Mouse (Mus musculus) kidney, embryonic 16.5 days (tissue): ENCODE results near the gene Slk. TPM values are rescaled to one million over a fixed set of nuclear protein-coding genes. Genes with fewer than 3 reads are reported as not detected.

Source experiments
- ATAC-seq: fragments of 200-750 bp; cut with Nextera tagmentation; 2 replicates; pipeline ENCODE4 v1.8.0; 2017; ENCODE audit warnings: moderate TSS enrichment; ENCODE audit not compliant: low FRiP score, low TSS enrichment
- H3K27ac ChIP-seq: fragments of 300-500 bp; sonication (generic); 2 replicates; pipeline ENCODE4 v1.5.1; 2014; ENCODE audit warnings: low read length
- H3K27me3 ChIP-seq: fragments of 300-500 bp; sonication (generic); 2 replicates; pipeline ENCODE4 v1.6.1; 2014; ENCODE audit warnings: low read length, control low read depth, mixed read lengths; ENCODE audit not compliant: insufficient read depth
- H3K36me3 ChIP-seq: fragments of 300-500 bp; sonication (generic); 2 replicates; pipeline ENCODE4 v1.6.1; 2014; ENCODE audit warnings: low read length, control low read depth, mixed read lengths; ENCODE audit not compliant: insufficient read depth
- H3K4me1 ChIP-seq: fragments of 300-500 bp; sonication (generic); 2 replicates; pipeline ENCODE4 v1.6.1; 2014; ENCODE audit warnings: low read length, control low read depth, mixed read lengths; ENCODE audit not compliant: insufficient read depth
- H3K4me2 ChIP-seq: fragments of 300-500 bp; sonication (generic); replicated peaks from 2 replicates; pipeline ENCODE4 v1.6.1; 2014; ENCODE audit warnings: low read depth, low read length
- H3K4me3 ChIP-seq: fragments of 300-500 bp; sonication (generic); 2 replicates; pipeline ENCODE4 v1.5.1; 2014; ENCODE audit warnings: mild to moderate bottlenecking, low read length
- H3K9ac ChIP-seq: fragments of 300-500 bp; sonication (generic); replicated peaks from 2 replicates; pipeline ENCODE4 v1.6.1; 2014; ENCODE audit warnings: low read length
- H3K9me3 ChIP-seq: fragments of 300-500 bp; sonication (generic); 2 replicates; pipeline ENCODE4 v1.6.1; 2016; ENCODE audit warnings: low read length, control low read depth
- WGBS: fragments of 180-500 bp; shearing (Covaris S2); extraction: QIAGEN DNeasy Blood & Tissue Kit; methylation state at CpG from one replicate; pipeline ENCODE4 v1.1.7; 2014; 5-methylcytosine and 5-hydroxymethylcytosine counted together
- polyA plus RNA-seq: library from polyadenylated mRNA; unstranded; fragments of >200 nt; fragmentation: Nextera tagmentation; extraction: Ambion mirVana; gene quantifications from 2 replicates; pipeline ENCODE4 v1.2.1, GENCODE M21; 2015

Slk gene
- polyA plus RNA-seq, 1 experiment from 2014 or later = 11.1 TPM

DNA sequence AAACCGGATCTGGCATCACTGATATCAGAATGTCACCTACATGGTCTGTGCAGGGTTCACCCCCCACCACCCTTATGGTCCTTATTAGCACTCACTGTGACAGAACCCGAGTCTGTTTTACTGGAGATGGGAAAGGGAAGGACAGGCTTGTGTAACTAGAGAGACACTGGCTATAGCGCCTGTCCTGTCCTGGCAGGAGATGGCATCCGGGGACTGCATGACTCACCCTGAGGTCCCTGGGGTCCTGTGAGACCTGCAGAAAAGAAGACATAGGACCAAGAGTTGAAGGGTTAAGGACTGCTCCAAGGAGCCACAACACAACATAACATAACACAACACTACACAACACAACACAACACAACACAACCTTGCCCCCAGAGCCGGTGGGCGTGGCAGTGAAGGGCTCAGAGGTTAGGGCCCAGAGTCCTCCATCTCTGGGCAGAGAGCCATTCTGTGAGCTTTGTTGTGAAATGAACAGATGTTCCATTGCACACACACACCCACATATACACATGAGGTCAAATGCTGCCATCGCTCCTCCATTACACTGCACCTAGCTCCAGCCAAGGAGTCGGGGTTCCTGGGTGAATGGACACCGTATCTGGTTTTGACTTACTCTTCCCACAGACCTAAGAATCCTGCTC lies 80.4 kb downstream of the Slk start:
- no peaks in the 10 kb centered on the region for H3K36me3 ChIP-seq
- 79% methylated on average over 9 of the region's 9 CpGs for WGBS
- no peak overlapping the region for H3K27ac ChIP-seq
- peaks cover 8% of the 10 kb centered on the region; the same call in 1 of the 2 replicates for H3K4me1 ChIP-seq
- H3K9me3 ChIP-seq = no peaks in the 10 kb centered on the region
- H3K4me2 ChIP-seq = no peak overlapping the region
- H3K4me3 ChIP-seq = no peak overlapping the region
- no peak overlapping the region for H3K9ac ChIP-seq
- no peak for ATAC-seq
- H3K27me3 ChIP-seq = no peaks in the 10 kb centered on the region

DNA sequence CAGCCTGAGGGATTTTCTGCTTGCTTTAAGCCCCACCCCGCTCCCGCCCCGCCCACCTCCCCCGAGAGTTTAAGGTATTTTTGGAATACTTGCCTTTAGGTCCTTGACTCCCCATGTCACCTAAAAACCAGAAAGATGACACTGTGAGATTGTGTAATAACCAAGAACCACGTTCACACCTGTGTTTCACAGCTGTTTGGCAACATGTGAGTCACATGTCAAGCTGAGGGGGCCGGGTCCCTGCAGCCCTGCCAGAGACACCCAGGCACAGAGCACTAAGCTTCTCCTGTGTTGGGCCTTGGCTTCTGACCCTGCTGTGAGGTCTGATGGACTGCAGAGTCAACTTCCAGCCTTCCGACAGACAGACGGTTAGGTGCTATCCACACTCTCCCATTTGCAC lies 88.1 kb downstream of the Slk start:
- Histone ChIP-seq H3K4me2 (no peak overlapping the region), H3K4me3 (no peak overlapping the region), H3K27me3 (no peaks in the 10 kb centered on the region), H3K4me1 (no peaks in the 10 kb centered on the region), H3K36me3 (no peaks in the 10 kb centered on the region), H3K9me3 (no peaks in the 10 kb centered on the region), H3K9ac (no peak overlapping the region), H3K27ac (no peak overlapping the region)
- 58% methylated on average over 8 of the region's 8 CpGs for WGBS
- no peak for ATAC-seq

DNA sequence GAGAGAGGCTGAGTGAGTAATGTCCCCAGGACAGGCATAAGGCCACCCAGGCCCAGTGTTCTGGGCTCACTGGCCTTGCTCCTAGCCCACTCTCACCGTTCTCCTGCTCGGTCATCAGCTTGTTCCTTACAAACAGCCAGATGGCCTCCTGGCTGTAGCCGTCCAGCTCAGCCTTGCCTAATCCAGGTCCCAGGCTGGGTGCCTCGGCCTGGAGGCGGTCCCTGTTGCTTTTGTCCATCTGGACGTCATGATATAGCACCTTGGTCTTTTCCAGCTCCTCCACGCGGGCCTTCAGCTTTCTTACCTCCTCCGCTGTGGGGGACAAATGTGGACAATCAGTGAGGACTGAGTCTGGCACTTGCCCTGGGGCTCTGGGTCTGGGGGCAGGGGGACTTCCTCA lies 88.9 kb downstream of the Slk start:
- no peaks in the 10 kb centered on the region for H3K9me3 ChIP-seq
- no peaks in the 10 kb centered on the region for H3K4me1 ChIP-seq
- no peak for ATAC-seq
- no peak overlapping the region for H3K4me3 ChIP-seq
- H3K27me3 ChIP-seq = no peaks in the 10 kb centered on the region
- no peak overlapping the region for H3K27ac ChIP-seq
- H3K4me2 ChIP-seq = no peak overlapping the region
- no peak overlapping the region for H3K9ac ChIP-seq
- H3K36me3 ChIP-seq = no peaks in the 10 kb centered on the region
- WGBS = 46% methylated on average over 9 of the region's 9 CpGs

DNA sequence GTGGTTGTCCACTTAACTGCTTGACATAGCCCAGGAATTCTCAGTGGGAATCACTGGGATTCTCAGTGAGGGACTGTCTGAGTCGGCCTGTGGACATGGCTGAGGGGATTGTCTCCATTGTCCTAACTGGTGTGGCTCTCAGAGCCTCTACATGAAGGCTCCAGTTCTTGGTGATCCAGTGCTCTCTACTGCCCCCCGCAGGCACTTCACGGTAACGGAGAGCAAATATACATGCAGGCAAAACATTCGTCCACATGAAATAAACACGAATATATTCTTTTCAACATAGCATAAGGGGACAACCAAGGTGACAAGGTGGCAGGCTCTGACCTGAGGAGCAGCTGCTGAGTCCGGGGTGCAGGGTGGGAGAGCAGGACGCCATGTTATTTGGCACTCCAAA lies 94.9 kb downstream of the Slk start:
- no peak for ATAC-seq

DNA sequence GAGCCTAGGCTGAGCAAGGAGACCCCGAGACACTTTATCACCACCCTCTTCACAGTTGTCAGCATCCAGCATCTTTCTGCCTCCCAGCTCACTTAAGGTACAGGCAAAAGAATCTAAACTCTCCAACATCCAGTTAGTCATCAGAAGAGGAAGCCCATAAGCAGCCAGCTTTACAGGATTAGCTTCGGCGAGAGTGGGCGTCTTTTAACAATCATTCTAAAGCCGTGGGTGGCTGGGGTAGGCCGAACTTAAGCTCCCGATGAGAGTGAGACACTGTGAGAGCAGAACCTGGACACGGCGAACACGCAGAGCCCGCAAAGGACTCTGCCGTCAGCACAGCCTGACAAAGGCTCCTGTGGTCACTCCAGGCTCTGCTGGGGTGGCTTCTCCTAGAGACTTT lies 99.2 kb downstream of the Slk start:
- 85% methylated on average over 12 of the region's 12 CpGs for WGBS
- no peak for ATAC-seq
- Histone ChIP-seq H3K9ac (no peak overlapping the region), H3K9me3 (no peaks in the 10 kb centered on the region), H3K4me3 (no peak overlapping the region), H3K4me2 (no peak overlapping the region), H3K36me3 (no peaks in the 10 kb centered on the region), H3K27ac (no peak overlapping the region), H3K4me1 (no peaks in the 10 kb centered on the region), H3K27me3 (no peaks in the 10 kb centered on the region)

More for the DNA sequence above, 94.9 kb downstream of the Slk start:
- H3K27ac ChIP-seq = no peak overlapping the region
- H3K27me3 ChIP-seq = no peaks in the 10 kb centered on the region
- no peak overlapping the region for H3K4me2 ChIP-seq
- no peaks in the 10 kb centered on the region for H3K36me3 ChIP-seq
- no peak overlapping the region for H3K4me3 ChIP-seq
- H3K9me3 ChIP-seq = no peaks in the 10 kb centered on the region
- no peak overlapping the region for H3K9ac ChIP-seq
- no peaks in the 10 kb centered on the region for H3K4me1 ChIP-seq
- 48% methylated on average over 8 of the region's 8 CpGs for WGBS

DNA sequence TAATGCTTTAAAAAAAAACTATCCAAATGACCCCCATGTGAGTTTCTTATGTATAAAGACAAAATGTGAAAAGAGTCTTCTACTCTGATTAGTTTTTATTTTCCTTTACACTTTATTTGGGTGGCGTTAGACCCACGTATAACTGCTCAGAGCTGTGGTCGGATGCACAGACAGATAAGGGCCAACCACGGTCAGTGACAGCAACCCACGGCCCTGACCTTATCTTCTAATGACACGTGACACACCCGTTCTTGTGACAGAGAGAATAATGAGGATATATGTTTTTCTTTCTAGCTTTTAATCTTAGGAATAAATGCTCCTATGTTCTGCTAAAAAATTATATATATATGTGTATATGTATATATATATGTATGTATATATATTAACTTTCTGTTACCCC lies 110.1 kb downstream of the Slk start:
- Histone ChIP-seq H3K9ac (no peak overlapping the region), H3K4me2 (no peak overlapping the region), H3K9me3 (no peaks in the 10 kb centered on the region), H3K4me1 (peaks cover 5% of the 10 kb centered on the region; the same call in 1 of the 2 replicates), H3K4me3 (no peak overlapping the region), H3K27me3 (no peaks in the 10 kb centered on the region), H3K27ac (no peak overlapping the region), H3K36me3 (no peaks in the 10 kb centered on the region)
- 84% methylated on average over 7 of the region's 7 CpGs for WGBS
- ATAC-seq = no peak

DNA sequence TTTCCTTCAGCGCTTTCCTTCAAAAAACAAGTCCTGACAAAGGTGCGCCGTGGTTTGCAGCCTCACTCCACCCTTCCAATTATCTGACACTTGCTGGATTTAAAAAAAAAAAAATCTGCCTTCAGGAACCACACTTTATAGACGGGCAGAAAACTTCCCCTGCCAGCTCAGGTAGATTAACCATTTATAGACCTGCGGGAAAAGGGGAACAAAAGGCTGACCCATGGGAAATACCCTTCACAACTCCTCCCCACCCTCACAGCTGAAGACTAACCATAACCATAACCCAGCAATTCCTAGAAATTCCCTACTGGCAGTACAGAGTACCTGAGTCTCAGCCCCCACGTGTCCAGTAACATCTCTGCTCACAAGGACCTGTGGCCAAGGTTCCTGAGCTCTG lies 112.5 kb downstream of the Slk start, which contains the start of gene Col17a1:
Col17a1 (minus strand) TSS at position 101 of the 400 bp plus-strand sequence.
- Histone ChIP-seq H3K4me2 (no peak within 1 kb of the TSS), H3K4me1 (peaks cover 5% of the 10 kb centered on the region; the same call in 1 of the 2 replicates), H3K27ac (no peak within 1 kb of the TSS), H3K36me3 (no peaks in the 10 kb centered on the region), H3K9me3 (no peaks in the 10 kb centered on the region), H3K4me3 (no peak within 1 kb of the TSS), H3K9ac (no peak within 1 kb of the TSS), H3K27me3 (no peaks in the 10 kb centered on the region)
- no peak for ATAC-seq
- 61% methylated on average over 6 of the region's 6 CpGs for WGBS

Other genes starting within 250 kb of the Slk start
- 5.0 and 5.5 TPM in 2 replicates for gene Sh3pxd2a, start 115.3 kb upstream of the Slk start, polyA plus RNA-seq
- 54.8 and 58.9 TPM in 2 replicates for gene Stn1, start 42.2 kb upstream of the Slk start, polyA plus RNA-seq
- 0.32 and 0.84 TPM in 2 replicates for gene Col17a1, start 112.4 kb downstream of the Slk start, polyA plus RNA-seq
- 219 and 228 TPM in 2 replicates for gene Sfr1, start 152.0 kb downstream of the Slk start, polyA plus RNA-seq